Mouse (Mus musculus) heart, embryonic 14.5 days (tissue): ENCODE data around the gene Arhgef3. TPM values are rescaled to one million over a fixed set of nuclear protein-coding genes. Genes with fewer than 3 reads are reported as not detected.

Experiments used
- ATAC-seq: fragments of 200-750 bp; cut with Nextera tagmentation; 2 replicates; pipeline ENCODE4 v1.8.0; 2017; ENCODE audit warnings: low read depth, moderate TSS enrichment; ENCODE audit not compliant: insufficient number of reproducible peaks, insufficient read depth, low FRiP score
- H3K27ac ChIP-seq, 2 experiments: fragments of 200-500 bp in 1 of 2; fragments of 300-500 bp in 1 of 2; sonication (generic) in 1 of 2; replicated peaks in 1 of 2; 2 replicates each; pipeline ENCODE4 v1.5.1; 2012 to 2014; ENCODE audit warnings: low read depth in 2 of 2, low read length in 2 of 2, control low read depth in 1 of 2, mild to moderate bottlenecking in 1 of 2, mixed read lengths in 1 of 2; ENCODE audit not compliant: control insufficient read depth in 1 of 2, insufficient read depth in 1 of 2
- H3K27me3 ChIP-seq: fragments of 300-500 bp; sonication (generic); 2 replicates; pipeline ENCODE4 v1.6.1; 2014; ENCODE audit warnings: mild to moderate bottlenecking, low read length, control low read depth; ENCODE audit not compliant: control insufficient read depth, insufficient read depth
- H3K36me3 ChIP-seq: fragments of 300-500 bp; sonication (generic); 2 replicates; pipeline ENCODE4 v1.6.1; 2014; ENCODE audit warnings: mild to moderate bottlenecking, control low read depth, low read length, mixed read lengths; ENCODE audit not compliant: control insufficient read depth, insufficient read depth
- H3K4me1 ChIP-seq, 2 experiments: fragments of 200-500 bp in 1 of 2; fragments of 300-500 bp in 1 of 2; sonication (generic) in 1 of 2; 2 replicates each; pipeline ENCODE4 v1.6.1; 2012 to 2014; ENCODE audit warnings: low read length in 2 of 2, control low read depth in 1 of 2, mixed read lengths in 1 of 2; ENCODE audit not compliant: control insufficient read depth in 2 of 2, insufficient read depth in 2 of 2
- H3K4me2 ChIP-seq: fragments of 300-500 bp; sonication (generic); 2 replicates; pipeline ENCODE4 v1.6.1; 2014; ENCODE audit warnings: mild to moderate bottlenecking, low read length
- H3K4me3 ChIP-seq, 2 experiments: fragments of 200-500 bp in 1 of 2; fragments of 300-500 bp in 1 of 2; sonication (generic) in 1 of 2; 2 replicates each; pipeline ENCODE4 v1.5.1; 2012 to 2014; ENCODE audit warnings: low read length in 2 of 2, mild to moderate bottlenecking in 2 of 2, control low read depth in 1 of 2, low read depth in 1 of 2, moderate library complexity in 1 of 2; ENCODE audit not compliant: control insufficient read depth in 1 of 2, insufficient read depth in 1 of 2
- H3K9ac ChIP-seq: fragments of 300-500 bp; sonication (generic); 2 replicates; pipeline ENCODE4 v1.6.1; 2014; ENCODE audit warnings: mild to moderate bottlenecking, low read length
- H3K9me3 ChIP-seq: fragments of 300-500 bp; sonication (generic); 2 replicates; pipeline ENCODE4 v1.6.1; 2016; ENCODE audit warnings: low read length, control low read depth; ENCODE audit not compliant: control insufficient read depth
- WGBS: fragments of 180-500 bp; shearing (Covaris S2); extraction: QIAGEN DNeasy Blood & Tissue Kit; methylation state at CpG from one replicate; pipeline ENCODE4 v1.1.7; 2014; 5-methylcytosine and 5-hydroxymethylcytosine counted together
- polyA plus RNA-seq: library from polyadenylated mRNA; unstranded; fragments of >200 nt; fragmentation: Nextera tagmentation; extraction: Ambion mirVana; gene quantifications from 2 replicates; pipeline ENCODE4 v1.2.1, GENCODE M21; 2014

Gene Arhgef3
- polyA plus RNA-seq, 1 experiment from 2014 or later, result 15.4 TPM

GRCm38 (mm10) chr14:27115991-27116390 lies 1.3 kb downstream of the Arhgef3 start:
- H3K9ac ChIP-seq, result no peak overlapping the region
- no peak overlapping the region for H3K4me3 ChIP-seq
- ATAC-seq, result no peak
- no peak overlapping the region for H3K27ac ChIP-seq
- no peaks in the 10 kb centered on the region for H3K36me3 ChIP-seq
- peaks cover 2 to 12% of the 10 kb centered on the region in 2 experiments; a peak in 3 of 4 replicates for H3K4me1 ChIP-seq
- H3K27me3 ChIP-seq, result no peaks in the 10 kb centered on the region
- WGBS, result 39% methylated on average over 6 of the region's 6 CpGs
- H3K9me3 ChIP-seq, result no peaks in the 10 kb centered on the region
- peak overlapping the region; percentile 93 for H3K4me2 ChIP-seq

DNA sequence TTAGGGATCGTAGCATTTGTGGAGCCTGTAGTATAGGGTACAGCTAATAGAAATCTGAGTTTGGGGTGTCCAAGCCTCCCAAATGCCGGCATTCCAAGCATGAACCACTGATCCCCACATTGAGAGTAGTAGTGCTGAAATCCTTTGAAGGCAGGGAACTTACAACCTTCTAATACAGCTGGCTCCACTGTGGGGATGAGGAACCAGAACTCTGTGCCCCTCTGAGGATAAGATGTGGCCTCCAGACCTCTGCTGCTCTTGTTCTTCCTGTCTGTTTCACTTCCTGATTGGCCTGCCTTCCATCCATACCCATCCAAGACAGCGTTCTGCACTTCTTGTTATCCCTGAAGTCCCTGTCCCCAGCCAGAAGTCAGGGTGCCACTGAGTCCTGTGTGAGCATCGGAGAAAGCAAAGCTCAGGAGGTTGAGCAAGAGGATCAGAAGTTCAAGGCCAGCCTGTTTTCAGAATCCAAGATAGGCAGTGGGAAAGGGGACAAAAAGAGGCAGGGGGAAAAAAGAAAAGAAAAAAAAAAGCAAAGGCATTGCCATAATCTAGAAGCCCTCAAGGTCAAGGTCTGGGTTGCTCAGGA lies 2.0 kb downstream of the Arhgef3 start:
- H3K36me3 ChIP-seq, result no peaks in the 10 kb centered on the region
- WGBS, result 70% methylated on average over 4 of the region's 4 CpGs
- no peak overlapping the region for H3K4me2 ChIP-seq
- H3K27me3 ChIP-seq, result no peaks in the 10 kb centered on the region
- no peak overlapping the region for H3K27ac ChIP-seq
- H3K9me3 ChIP-seq, result no peaks in the 10 kb centered on the region
- no peak for ATAC-seq
- H3K9ac ChIP-seq, result no peak overlapping the region
- H3K4me3 ChIP-seq, result no peak overlapping the region
- peaks cover 2 to 12% of the 10 kb centered on the region in 2 experiments; a peak in 3 of 4 replicates for H3K4me1 ChIP-seq

GRCm38 (mm10) chr14:27118546-27118945 lies 3.8 kb downstream of the Arhgef3 start:
- Histone ChIP-seq H3K9me3 (no peaks in the 10 kb centered on the region), H3K36me3 (no peaks in the 10 kb centered on the region), H3K4me2 (no peak overlapping the region), H3K4me3 (no peak overlapping the region), H3K27me3 (no peaks in the 10 kb centered on the region), H3K9ac (no peak overlapping the region), H3K27ac (no peak overlapping the region), H3K4me1 (peaks cover 9 to 24% of the 10 kb centered on the region in 2 experiments)
- ATAC-seq, result no peak
- 91% methylated on average over 5 of the region's 5 CpGs for WGBS

GRCm38 (mm10) chr14:27122646-27123045 lies 7.9 kb downstream of the Arhgef3 start:
- Histone ChIP-seq H3K4me1 (peaks cover 8 to 15% of the 10 kb centered on the region in 2 experiments), H3K36me3 (no peaks in the 10 kb centered on the region), H3K27me3 (no peaks in the 10 kb centered on the region), H3K9me3 (no peaks in the 10 kb centered on the region), H3K4me3 (no peak overlapping the region), H3K27ac (no peak overlapping the region), H3K9ac (no peak overlapping the region), H3K4me2 (no peak overlapping the region)
- WGBS, result 66% methylated on average over 3 of the region's 3 CpGs
- ATAC-seq, result no peak

DNA sequence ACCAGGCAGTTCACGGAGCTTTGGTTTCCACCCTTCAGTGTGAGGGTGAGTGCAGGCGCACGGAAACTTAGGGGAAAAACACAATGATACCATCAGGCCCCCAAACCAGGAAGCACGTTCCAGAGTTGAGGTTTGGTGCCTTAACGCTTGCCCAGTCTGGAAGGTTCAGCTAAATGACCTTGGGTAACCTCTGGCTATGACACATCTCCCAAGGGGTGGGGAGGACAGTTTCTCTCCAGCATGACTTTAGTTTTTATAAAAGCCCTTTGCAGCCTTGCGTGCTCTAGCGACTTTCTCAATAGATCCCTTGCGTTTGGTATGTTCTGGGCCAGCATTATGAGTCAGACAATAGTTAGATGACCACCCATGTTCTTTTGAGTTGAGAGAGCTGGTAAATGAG lies 8.8 kb downstream of the Arhgef3 start:
- ATAC-seq, result 0 out of 2 replicates have a peak, but pooled peaks have one; percentile 39
- Histone ChIP-seq H3K4me1 (peaks cover 8 to 15% of the 10 kb centered on the region in 2 experiments), H3K27ac (peak overlapping the region in 1 of 2 experiments; percentile 33; a peak in 1 of 4 replicates), H3K9me3 (no peaks in the 10 kb centered on the region), H3K4me3 (no peak overlapping the region), H3K9ac (peak overlapping the region; percentile 50; the same call in 1 of the 2 replicates), H3K27me3 (no peaks in the 10 kb centered on the region), H3K36me3 (no peaks in the 10 kb centered on the region), H3K4me2 (peak overlapping the region; percentile 18; the same call in 1 of the 2 replicates)
- 38% methylated on average over 8 of the region's 8 CpGs for WGBS

DNA sequence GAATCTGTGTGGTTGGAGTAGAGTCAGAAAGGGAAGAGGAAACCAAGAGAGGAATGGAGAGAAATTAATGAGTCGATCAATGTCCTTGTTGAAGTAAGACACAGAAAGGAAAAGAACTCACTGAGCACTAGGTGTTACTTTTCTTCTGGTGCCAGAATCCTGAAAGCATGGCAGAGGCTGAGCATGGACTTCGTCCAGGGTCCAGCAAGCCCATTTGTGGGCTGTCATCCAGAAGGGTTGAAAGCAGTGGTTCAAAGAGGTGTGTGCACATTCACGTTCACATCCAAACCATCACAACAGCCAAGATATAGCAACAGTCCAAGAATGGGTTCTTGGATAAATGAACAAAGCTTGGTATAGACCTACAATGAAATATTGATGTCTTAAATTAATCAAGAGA lies 15.3 kb downstream of the Arhgef3 start:
- Histone ChIP-seq H3K4me3 (no peak overlapping the region), H3K9me3 (0 out of 2 replicates have a peak, but pooled peaks cover 2% of the 10 kb centered on the region), H3K9ac (no peak overlapping the region), H3K36me3 (no peaks in the 10 kb centered on the region), H3K4me1 (no peaks in the 10 kb centered on the region; a peak in 1 of 4 replicates), H3K27me3 (no peaks in the 10 kb centered on the region), H3K27ac (no peak overlapping the region), H3K4me2 (no peak overlapping the region)
- 86% methylated on average over 3 of the region's 3 CpGs for WGBS
- ATAC-seq, result no peak

GRCm38 (mm10) chr14:27130676-27131075 lies 16.0 kb downstream of the Arhgef3 start:
- Histone ChIP-seq H3K9ac (no peak overlapping the region), H3K4me2 (no peak overlapping the region), H3K9me3 (0 out of 2 replicates have a peak, but pooled peaks cover 3% of the 10 kb centered on the region), H3K4me1 (no peaks in the 10 kb centered on the region; a peak in 1 of 4 replicates), H3K27me3 (no peaks in the 10 kb centered on the region), H3K4me3 (no peak overlapping the region), H3K36me3 (no peaks in the 10 kb centered on the region), H3K27ac (no peak overlapping the region)
- 63% methylated on average over 1 of the region's 1 CpGs for WGBS
- ATAC-seq, result no peak

DNA sequence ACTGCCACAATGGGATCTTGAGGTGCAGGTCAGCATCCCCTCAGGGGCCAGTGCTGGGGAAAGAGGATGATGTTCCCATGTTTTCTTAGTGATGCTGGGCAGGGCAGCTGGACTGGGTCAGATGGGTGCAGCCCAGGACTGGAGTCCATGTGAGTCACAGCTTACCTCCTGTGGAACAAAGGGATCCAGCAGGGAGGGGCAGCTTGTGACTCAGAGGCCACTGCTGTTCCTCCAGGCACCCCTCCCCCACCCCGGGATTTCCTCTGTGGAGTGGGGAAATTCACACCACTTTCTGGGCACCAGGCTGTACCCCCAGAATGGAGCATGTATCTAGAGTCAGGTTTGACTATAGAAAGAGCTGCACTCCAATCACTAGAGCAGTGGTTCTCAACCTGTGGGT lies 16.8 kb downstream of the Arhgef3 start:
- no peaks in the 10 kb centered on the region; a peak in 1 of 4 replicates for H3K4me1 ChIP-seq
- H3K9ac ChIP-seq, result no peak overlapping the region
- no peak overlapping the region for H3K27ac ChIP-seq
- no peak overlapping the region for H3K4me2 ChIP-seq
- H3K4me3 ChIP-seq, result no peak overlapping the region
- no peak for ATAC-seq
- H3K9me3 ChIP-seq, result 0 out of 2 replicates have a peak, but pooled peaks cover 3% of the 10 kb centered on the region
- H3K36me3 ChIP-seq, result no peaks in the 10 kb centered on the region
- WGBS, result 47% methylated on average over 1 of the region's 1 CpGs
- H3K27me3 ChIP-seq, result no peaks in the 10 kb centered on the region
